Mouse (Mus musculus) myocyte (in vitro differentiated cells): ENCODE results near the gene Anapc15. TPM values are rescaled to one million over a fixed set of nuclear protein-coding genes. Genes with fewer than 3 reads are reported as not detected.
A peak's percentile ranks its signal among the peaks of the same experiment; 100 is the strongest.

Experiments used
- H3K27me3 ChIP-seq: one replicate; pipeline ENCODE4 v1.6.1; 2011; ENCODE audit not compliant: control insufficient read depth, insufficient read depth, insufficient read length
- H3K36me3 ChIP-seq: one replicate; pipeline ENCODE4 v1.6.1; 2011; ENCODE audit not compliant: control insufficient read depth, insufficient read depth
- H3K4me2 ChIP-seq: one replicate; pipeline ENCODE4 v1.6.1; 2011; ENCODE audit warnings: low read depth, control low read depth
- H3K4me3 ChIP-seq: one replicate; pipeline ENCODE4 v1.5.1; 2011; ENCODE audit warnings: mild to moderate bottlenecking, control low read depth, moderate library complexity
- H3K79me2 ChIP-seq: one replicate; pipeline ENCODE4 v1.6.1; 2011; ENCODE audit not compliant: control insufficient read depth, insufficient read depth
- H3ac ChIP-seq: one replicate; pipeline ENCODE4 v1.6.1; 2011; ENCODE audit not compliant: control insufficient read depth, insufficient read length
- CEBPB ChIP-seq: IDR thresholded peaks from 2 replicates; pipeline ENCODE4 v1.6.1; 2011; ENCODE audit warnings: mild to moderate bottlenecking, moderate library complexity; ENCODE audit not compliant: poor library complexity, insufficient read depth, severe bottlenecking
- E2F4 ChIP-seq: IDR thresholded peaks from one replicate; pipeline ENCODE4 v1.6.1; 2011; ENCODE audit warnings: mild to moderate bottlenecking, control low read depth, moderate library complexity; ENCODE audit not compliant: insufficient read depth
- MAX ChIP-seq: IDR thresholded peaks from one replicate; pipeline ENCODE4 v1.6.1; 2011; ENCODE audit warnings: low read depth, mild to moderate bottlenecking, control low read depth
- MYOD1 ChIP-seq, 3 experiments: IDR thresholded peaks; one replicate each; pipeline ENCODE4 v1.6.1; 2011; ENCODE audit warnings: control low read depth in 2 of 3, low read depth in 2 of 3, mild to moderate bottlenecking in 2 of 3, moderate library complexity in 1 of 3; ENCODE audit not compliant: insufficient read length in 2 of 3, control insufficient read depth in 1 of 3
- MYOG ChIP-seq, 3 experiments: IDR thresholded peaks; one replicate each; pipeline ENCODE4 v1.6.1; 2011; ENCODE audit warnings: control low read depth in 2 of 3, low read depth in 2 of 3, mild to moderate bottlenecking in 2 of 3; ENCODE audit not compliant: insufficient read length in 2 of 3, control insufficient read depth in 1 of 3, insufficient read depth in 1 of 3
- POLR2A ChIP-seq: IDR thresholded peaks from one replicate; pipeline ENCODE4 v1.6.1; 2011; ENCODE audit warnings: low read depth, mild to moderate bottlenecking, control low read depth, moderate library complexity; ENCODE audit not compliant: insufficient read length
- POLR2AphosphoS2 ChIP-seq: IDR thresholded peaks from one replicate; pipeline ENCODE4 v1.6.1; 2011; ENCODE audit warnings: low read depth, control low read depth; ENCODE audit not compliant: insufficient read length
- REST ChIP-seq: IDR thresholded peaks from one replicate; pipeline ENCODE4 v1.6.1; 2011; ENCODE audit warnings: mild to moderate bottlenecking, control low read depth, moderate library complexity; ENCODE audit not compliant: insufficient read depth, insufficient read length
- SRF ChIP-seq: IDR thresholded peaks from one replicate; pipeline ENCODE4 v1.6.1; 2011; ENCODE audit warnings: low read depth; ENCODE audit not compliant: control insufficient read depth, insufficient read length
- TCF12 ChIP-seq: IDR thresholded peaks from one replicate; pipeline ENCODE4 v1.6.1; 2011; ENCODE audit warnings: mild to moderate bottlenecking, control low read depth; ENCODE audit not compliant: poor library complexity, insufficient read depth, severe bottlenecking
- TCF3 ChIP-seq: IDR thresholded peaks from one replicate; pipeline ENCODE4 v1.6.1; 2011; ENCODE audit warnings: low read depth, control low read depth; ENCODE audit not compliant: insufficient read length
- USF1 ChIP-seq: IDR thresholded peaks from one replicate; pipeline ENCODE4 v1.6.1; 2011; ENCODE audit warnings: low read depth, mild to moderate bottlenecking, control low read depth, moderate library complexity
- polyA plus RNA-seq: library from polyadenylated mRNA; unstranded; fragments of >200 nt; fragmentation: generic; extraction: Trizol; gene quantifications from one replicate; pipeline ENCODE4 v1.2.1, GENCODE M21; 2012; ENCODE audit warnings: missing spikeins

Gene Anapc15
- polyA plus RNA-seq, 1 experiment = 35.1 TPM

DNA sequence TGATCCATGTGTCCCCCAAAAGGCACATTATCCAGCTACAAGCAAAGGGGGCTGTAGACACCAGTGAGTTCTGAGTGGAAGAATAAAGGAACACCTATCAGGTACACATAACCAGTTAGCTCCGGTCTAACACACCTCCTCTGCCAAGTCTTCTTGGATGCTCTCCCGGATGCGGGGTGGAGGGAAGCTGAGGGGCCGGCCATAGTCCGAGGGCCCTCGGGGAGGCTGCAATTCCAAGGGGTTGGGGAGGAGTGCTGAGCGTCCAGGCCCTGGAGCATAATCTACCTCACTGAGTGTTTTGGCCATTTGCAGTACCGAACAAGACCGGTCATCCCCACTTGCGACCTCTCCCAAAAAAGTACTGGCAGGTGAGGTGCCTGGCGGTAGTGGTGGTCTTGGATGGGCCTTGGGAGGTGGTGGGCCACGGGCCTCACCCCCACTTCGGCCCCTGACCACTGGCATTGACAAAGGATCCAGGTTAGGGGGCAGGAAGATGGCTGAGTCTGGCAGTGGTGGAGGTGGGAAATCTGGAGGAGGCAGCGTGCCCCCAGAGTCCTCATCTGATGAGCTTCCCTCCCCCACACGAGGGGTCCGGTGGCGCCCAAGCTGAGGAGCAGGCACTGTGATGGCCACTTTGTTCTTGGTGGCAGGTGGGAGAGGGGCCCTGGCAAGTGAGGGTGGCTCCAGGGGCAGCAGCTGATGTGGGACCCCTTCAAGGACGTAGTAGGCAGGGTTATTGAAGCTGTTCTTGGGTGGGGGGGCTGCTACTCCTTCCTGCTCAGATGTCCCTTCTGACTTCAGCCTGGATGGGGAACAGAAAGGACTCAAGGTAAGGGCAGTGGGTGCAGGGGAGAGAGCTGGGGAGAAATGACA lies 39.5 kb upstream of the Anapc15 start:
- no peak overlapping the region for H3ac ChIP-seq
- H3K36me3 ChIP-seq = peaks cover 30% of the 10 kb centered on the region
- H3K4me3 ChIP-seq = no peak overlapping the region
- H3K4me2 ChIP-seq = no peak overlapping the region
- TF ChIP-seq POLR2AphosphoS2 (peak; percentile 16), USF1 (no peak)
- H3K27me3 ChIP-seq = no peaks in the 10 kb centered on the region
- no peaks in the 10 kb centered on the region for H3K79me2 ChIP-seq

DNA sequence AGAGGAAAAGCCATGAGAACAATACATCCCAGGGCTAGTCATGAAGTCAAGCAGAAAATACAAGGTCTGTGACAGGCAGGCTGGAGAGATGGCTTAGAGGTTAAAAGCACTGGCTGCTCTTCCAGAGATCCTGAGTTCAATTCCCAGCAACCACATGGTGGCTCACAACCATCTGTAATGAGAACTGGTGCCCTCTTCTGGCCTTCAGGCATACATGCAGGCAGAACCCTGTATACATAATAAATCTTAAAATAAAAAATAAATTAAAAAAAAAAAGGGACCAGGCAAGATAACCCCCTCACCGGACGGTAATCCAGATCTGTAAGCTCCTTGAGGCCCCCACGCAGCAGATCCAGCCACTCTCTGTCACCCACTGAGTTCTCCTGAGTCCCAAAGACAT lies 33.1 kb upstream of the Anapc15 start:
- H3K36me3 ChIP-seq = peaks cover 69% of the 10 kb centered on the region
- H3K27me3 ChIP-seq = no peaks in the 10 kb centered on the region
- no peak overlapping the region for H3ac ChIP-seq
- no peak overlapping the region for H3K4me3 ChIP-seq
- no peak overlapping the region for H3K4me2 ChIP-seq
- TF ChIP-seq MYOG (IDR thresholded peaks at IDR 0.05; ENCODE audit: control insufficient read depth in 1 of 3, insufficient read depth in 1 of 3, insufficient read length in 2 of 3, low read depth in 2 of 3) (no peak), POLR2A (no peak), USF1 (no peak), MYOD1 (IDR thresholded peaks at IDR 0.05; ENCODE audit: control insufficient read depth in 1 of 3, insufficient read length in 2 of 3, low read depth in 2 of 3) (no peak), E2F4 (no peak), MAX (no peak), POLR2AphosphoS2 (no peak), CEBPB (no peak)
- peaks cover 16% of the 10 kb centered on the region for H3K79me2 ChIP-seq

GRCm38 (mm10) chr7:101831437-101831836 lies 32.1 kb upstream of the Anapc15 start:
- no peak overlapping the region for H3ac ChIP-seq
- no peak overlapping the region for H3K4me3 ChIP-seq
- H3K79me2 ChIP-seq = peaks cover 26% of the 10 kb centered on the region
- H3K27me3 ChIP-seq = no peaks in the 10 kb centered on the region
- peaks cover 62% of the 10 kb centered on the region for H3K36me3 ChIP-seq
- TF ChIP-seq POLR2AphosphoS2 = peak; percentile 6
- no peak for TF ChIP-seq TCF12
- H3K4me2 ChIP-seq = no peak overlapping the region

- Histone ChIP-seq H3ac (no peak overlapping the region), H3K27me3 (no peaks in the 10 kb centered on the region), H3K36me3 (peaks cover 56% of the 10 kb centered on the region), H3K4me3 (no peak overlapping the region), H3K4me2 (no peak overlapping the region), H3K79me2 (peaks cover 32% of the 10 kb centered on the region)
- TF ChIP-seq MYOG (IDR thresholded peaks at IDR 0.05; ENCODE audit: control insufficient read depth in 1 of 3, insufficient read depth in 1 of 3, insufficient read length in 2 of 3, low read depth in 2 of 3) = no peak
- TF ChIP-seq POLR2AphosphoS2 = peak; percentile 32
These were observed 31.1 kb upstream of the Anapc15 start for GRCm38 (mm10) chr7:101832372-101832771.

GRCm38 (mm10) chr7:101833352-101833751 lies 30.2 kb upstream of the Anapc15 start:
- Histone ChIP-seq H3K79me2 (peaks cover 32% of the 10 kb centered on the region), H3K27me3 (no peaks in the 10 kb centered on the region), H3ac (no peak overlapping the region), H3K4me2 (peak overlapping the region; percentile 65), H3K36me3 (peaks cover 46% of the 10 kb centered on the region), H3K4me3 (peak overlapping the region; percentile 91)
- TF ChIP-seq SRF = no peak
- TF ChIP-seq MYOD1 (IDR thresholded peaks at IDR 0.05; ENCODE audit: control insufficient read depth in 1 of 3, insufficient read length in 2 of 3, low read depth in 2 of 3) = peak in 1 of 3 experiments; percentile 7
- TF ChIP-seq POLR2AphosphoS2 = no peak
- TF ChIP-seq MYOG (IDR thresholded peaks at IDR 0.05; ENCODE audit: control insufficient read depth in 1 of 3, insufficient read depth in 1 of 3, insufficient read length in 2 of 3, low read depth in 2 of 3) = no peak
- TF ChIP-seq REST = no peak

DNA sequence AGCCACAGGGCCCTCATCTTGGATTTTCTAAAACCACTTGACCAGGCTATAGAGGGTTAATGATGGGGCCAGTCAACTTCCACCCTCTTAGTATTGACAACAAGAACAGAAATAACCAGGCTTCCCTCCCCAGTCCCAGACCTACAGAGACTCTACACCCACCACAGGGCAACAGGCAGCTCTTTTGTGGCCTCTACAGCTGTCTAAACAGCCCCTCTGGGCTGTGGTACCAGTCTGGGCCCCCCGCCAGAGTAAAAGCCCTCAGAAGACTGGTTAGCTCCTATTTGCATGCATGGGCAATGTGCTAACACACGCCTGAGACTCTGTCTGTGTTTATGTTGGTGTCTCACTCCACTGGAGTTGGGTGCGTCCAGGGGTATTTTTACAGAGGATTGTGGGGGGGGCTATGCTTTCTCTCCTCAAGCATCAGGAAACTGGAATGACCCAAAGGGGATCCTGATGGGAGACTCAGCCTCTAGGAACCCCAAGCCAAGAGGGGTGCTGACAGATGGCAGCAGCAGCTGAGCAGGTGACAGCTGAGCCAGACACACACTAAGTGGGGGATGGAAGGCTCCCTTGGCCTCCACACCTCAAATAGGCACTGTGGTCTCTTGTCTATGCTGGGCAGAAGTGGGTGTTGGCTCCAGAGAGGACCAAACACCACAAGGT lies 29.5 kb upstream of the Anapc15 start:
- H3K4me3 ChIP-seq = peak overlapping the region; percentile 91
- no peaks in the 10 kb centered on the region for H3K27me3 ChIP-seq
- H3ac ChIP-seq = no peak overlapping the region
- H3K36me3 ChIP-seq = peaks cover 43% of the 10 kb centered on the region
- TF ChIP-seq POLR2A (peak; percentile 39), REST (no peak), TCF12 (peak; percentile 99), MYOD1 (IDR thresholded peaks at IDR 0.05; ENCODE audit: control insufficient read depth in 1 of 3, insufficient read length in 2 of 3, low read depth in 2 of 3) (peak; percentile 99), POLR2AphosphoS2 (peak; percentile 81), E2F4 (no peak), SRF (no peak), TCF3 (peak; percentile 99), USF1 (no peak), MYOG (IDR thresholded peaks at IDR 0.05; ENCODE audit: control insufficient read depth in 1 of 3, insufficient read depth in 1 of 3, insufficient read length in 2 of 3, low read depth in 2 of 3) (peak; percentile 99 to 100 (median 99)), MAX (no peak), CEBPB (no peak)
- peak overlapping the region; percentile 80 for H3K4me2 ChIP-seq
- peaks cover 32% of the 10 kb centered on the region for H3K79me2 ChIP-seq
